Mouse (Mus musculus) thymus, adult 2 months (tissue): ENCODE measurements around the gene Zfp280c.

Experiments used
- CTCF ChIP-seq: fragments of 200-500 bp; IDR thresholded peaks from 2 replicates; pipeline ENCODE4 v1.5.1; 2012; ENCODE audit warnings: mild to moderate bottlenecking, control low read depth, low read length, moderate library complexity, borderline replicate concordance; ENCODE audit not compliant: control insufficient read depth, poor library complexity, insufficient read depth; ENCODE audit errors: extremely low read depth
- POLR2A ChIP-seq: fragments of 200-500 bp; IDR thresholded peaks from 2 replicates; pipeline ENCODE4 v1.6.1; 2012; ENCODE audit warnings: mild to moderate bottlenecking, low read length, control low read depth, moderate library complexity; ENCODE audit not compliant: control insufficient read depth, poor library complexity, insufficient read depth; ENCODE audit errors: extremely low read depth

DNA sequence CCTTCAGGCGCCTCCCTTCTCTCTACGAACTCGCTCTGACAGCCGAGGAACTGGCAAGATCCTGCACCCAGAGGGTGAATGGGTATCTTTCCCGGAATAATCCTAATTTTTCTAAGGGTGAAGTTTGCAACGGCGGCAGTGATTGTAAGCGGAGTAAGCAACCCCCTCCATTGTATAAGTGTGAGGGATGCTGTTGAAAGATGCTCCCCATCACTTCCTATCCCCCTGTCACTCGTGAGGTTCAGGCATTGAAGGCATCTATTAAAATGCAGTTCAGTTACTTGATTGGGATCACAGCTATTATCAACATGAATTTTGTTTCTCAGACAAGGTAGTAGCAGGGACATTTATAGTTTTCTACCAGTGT is 29.7 kb upstream of the Zfp280c start:
- TF ChIP-seq CTCF, result no peak
- no peak for TF ChIP-seq POLR2A
